Mouse (Mus musculus) left cerebral cortex, postnatal 10 days (tissue): Measurements from ENCODE around the gene Gm43720. TPM values are rescaled to one million over a fixed set of nuclear protein-coding genes. Genes with fewer than 3 reads are reported as not detected.
A peak's percentile ranks its signal among the peaks of the same experiment; 100 is the strongest.

Experiments
- DNase-seq, 2 experiments: peaks; one replicate each; pipeline ENCODE4 v3.0.0; 2021 to 2022; ENCODE audit warnings: low spot score in 2 of 2, mixed read lengths in 1 of 2; ENCODE audit errors: extremely low spot score in 1 of 2
- intact Hi-C: fragments of 180-260 bp; cut with DNase I; formaldehyde crosslinking; loops from one replicate; pipeline ENCODE4 v1.15.1; 2025
- total RNA-seq, 2 experiments: library from RNA; stranded (reverse); gene quantifications; 2 replicates each; pipeline ENCODE4 v1.2.3; 2021

Gm43720 gene
- under 1 TPM in 1 of 2 experiments, not detected in 1; 0.11 TPM for total RNA-seq

GRCm38 (mm10) chr5:138279585-138280424 is at the start of gene Gm43720, which contains the start of the genes Gpc2 and Stag3:
Gene Gm43720 (minus strand): TSS chr5:138279958.
Gene Gpc2 (minus strand): TSS chr5:138280005.
Gene Stag3 (plus strand): TSS chr5:138280240.
- intact Hi-C loops: no loop called here
- peak; percentile 90 to 95 for DNase-seq

- no peak for DNase-seq
- intact Hi-C loops: no loop called here
Observed at GRCm38 (mm10) chr5:138312795-138313194, 33.0 kb upstream of the Gm43720 start.

- intact Hi-C loops: no loop called here
- no peak for DNase-seq
Observed at GRCm38 (mm10) chr5:138299613-138300012, 19.9 kb upstream of the Gm43720 start.

DNA sequence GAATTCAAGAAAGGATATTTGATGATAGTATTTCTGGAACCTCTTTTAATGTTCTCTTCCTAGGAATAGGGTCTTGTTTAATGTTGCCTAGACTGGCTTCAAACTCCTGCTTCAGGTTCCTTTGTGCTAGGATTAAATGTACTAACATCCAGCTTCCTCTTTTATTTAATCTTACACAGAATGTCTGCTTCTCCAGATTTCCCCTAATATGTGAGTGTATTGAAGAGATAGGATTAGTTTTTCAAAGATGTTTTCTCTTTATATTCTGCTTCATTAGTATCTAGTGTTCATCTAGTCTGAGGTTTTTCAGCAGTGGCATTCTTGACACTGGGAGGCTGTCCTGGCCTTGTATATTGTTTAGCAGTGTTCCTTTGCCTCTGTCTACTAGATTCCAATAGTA is 14.4 kb upstream of the Gm43720 start:
- intact Hi-C loops: no loop called here

GRCm38 (mm10) chr5:138291638-138292037 is 11.9 kb upstream of the Gm43720 start:
- intact Hi-C loops: no loop called here
- no peak for DNase-seq

More for the DNA sequence above, 14.4 kb upstream of the Gm43720 start:
- no peak for DNase-seq

DNA sequence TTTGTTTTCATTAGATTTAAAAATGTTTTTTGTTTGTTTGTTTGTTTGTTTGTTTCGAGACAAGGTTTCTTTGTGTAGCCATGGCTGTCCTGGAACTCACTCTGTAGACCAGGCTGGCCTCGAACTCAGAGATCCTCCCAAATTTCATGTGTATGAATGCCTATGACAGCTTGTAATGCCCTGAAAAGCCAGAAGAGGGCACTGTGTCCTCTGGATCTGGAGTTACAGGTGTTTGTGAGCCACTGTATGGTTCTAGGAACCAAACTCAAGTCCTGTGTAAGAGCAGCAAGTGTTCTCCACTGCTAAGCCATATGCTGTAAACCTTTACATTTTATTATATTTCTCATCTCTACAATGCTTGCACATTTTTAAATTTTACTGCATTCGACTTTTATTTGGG is 8.1 kb upstream of the Gm43720 start:
- no peak for DNase-seq
- intact Hi-C loops: no loop called here

DNA sequence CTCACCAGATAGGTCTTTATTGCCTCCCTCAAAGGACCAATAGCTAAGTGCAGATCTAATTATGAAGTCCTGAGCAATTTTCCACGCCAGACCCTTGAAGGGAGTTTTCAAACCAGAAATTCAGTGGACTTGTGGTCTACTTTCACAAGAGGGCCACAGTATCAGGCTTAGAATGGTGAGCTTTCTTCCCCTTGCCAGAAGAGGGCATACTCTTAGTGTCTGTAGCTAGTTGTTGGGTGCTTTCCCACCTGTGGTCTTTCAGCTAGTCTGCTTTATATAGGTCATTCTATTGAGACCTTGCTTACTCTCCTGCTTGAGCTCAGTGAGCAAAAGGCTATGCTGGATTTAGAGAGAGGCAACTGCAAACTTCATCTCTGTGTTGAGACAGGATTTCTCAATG is 3.8 kb upstream of the Gm43720 start:
- no peak for DNase-seq
- intact Hi-C loops: no loop called here

DNA sequence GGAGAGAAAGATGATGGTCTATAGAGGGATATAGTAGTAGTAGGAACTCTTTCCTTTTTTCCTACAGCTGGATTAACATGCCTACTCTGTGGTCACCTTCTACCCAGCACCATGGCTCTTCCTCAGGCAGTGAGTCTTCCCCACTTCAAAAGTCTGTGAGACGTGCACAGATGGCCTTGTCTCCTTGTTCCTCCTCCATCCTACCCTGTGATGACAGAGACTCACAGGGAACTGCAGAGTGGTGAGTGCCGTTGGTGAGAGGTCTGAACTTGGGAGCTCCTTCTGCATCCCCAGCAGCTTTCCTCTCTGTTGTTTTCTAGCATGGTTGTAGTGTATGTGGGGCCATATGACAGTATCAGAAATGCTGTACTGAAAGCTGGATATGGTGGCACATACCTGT is 2.0 kb upstream of the Gm43720 start:
- intact Hi-C loops: no loop called here
- DNase-seq: no peak

- intact Hi-C loops: no loop called here
Observed at GRCm38 (mm10) chr5:138280829-138281228, 1.1 kb upstream of the Gm43720 start.

GRCm38 (mm10) chr5:138280425-138280768 is 639 bp upstream of the Gm43720 start:
- DNase-seq: no peak
- intact Hi-C loops: no loop called here

More at GRCm38 (mm10) chr5:138280829-138281228, 1.1 kb upstream of the Gm43720 start:
- DNase-seq: no peak

- DNase-seq: no peak
- intact Hi-C loops: no loop called here
Observed at GRCm38 (mm10) chr5:138277994-138278393, 1.8 kb downstream of the Gm43720 start.

DNA sequence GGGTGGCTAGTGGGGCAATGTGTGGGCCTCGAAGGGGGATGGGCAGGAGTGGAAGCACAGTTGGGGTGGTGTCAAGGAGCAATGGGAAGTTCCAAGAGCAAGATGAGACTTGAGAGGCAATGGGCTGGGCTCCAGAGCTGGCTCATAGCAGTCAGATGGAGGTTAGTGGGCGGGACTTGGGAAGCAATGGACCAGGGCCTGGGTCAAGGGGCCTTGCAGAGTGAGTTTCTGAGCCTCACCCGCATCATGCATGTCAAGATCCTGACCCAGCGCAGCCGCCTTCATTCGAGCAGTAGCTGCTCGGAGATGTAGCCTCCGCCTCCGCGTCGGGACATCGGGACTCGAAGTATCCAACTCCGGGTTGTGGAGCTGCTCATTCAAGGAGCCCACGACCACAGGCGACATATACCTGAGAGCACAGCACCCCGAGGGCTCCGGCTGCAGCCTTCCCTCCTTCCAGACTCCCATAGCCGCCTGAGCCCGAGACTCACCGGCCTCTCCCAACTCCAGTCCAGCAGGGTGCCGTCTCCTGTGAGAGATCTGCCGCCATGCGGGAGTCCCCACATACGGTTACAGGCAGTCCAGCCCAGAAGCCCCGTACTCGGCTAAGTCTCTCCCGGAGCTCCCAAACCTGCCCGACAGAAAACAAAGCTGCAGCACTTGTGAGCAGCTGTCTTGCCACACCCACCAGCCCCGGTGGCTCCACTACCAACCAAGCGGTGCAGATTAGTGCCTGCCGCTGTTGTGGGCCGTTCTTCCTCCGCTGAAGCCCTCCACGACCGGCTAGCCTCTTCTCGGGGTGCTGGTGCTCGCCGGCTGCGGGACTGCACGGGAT is 4.3 kb downstream of the Gm43720 start:
- peak in 1 of 2 experiments; percentile 34 for DNase-seq
- intact Hi-C loops: no loop called here

DNA sequence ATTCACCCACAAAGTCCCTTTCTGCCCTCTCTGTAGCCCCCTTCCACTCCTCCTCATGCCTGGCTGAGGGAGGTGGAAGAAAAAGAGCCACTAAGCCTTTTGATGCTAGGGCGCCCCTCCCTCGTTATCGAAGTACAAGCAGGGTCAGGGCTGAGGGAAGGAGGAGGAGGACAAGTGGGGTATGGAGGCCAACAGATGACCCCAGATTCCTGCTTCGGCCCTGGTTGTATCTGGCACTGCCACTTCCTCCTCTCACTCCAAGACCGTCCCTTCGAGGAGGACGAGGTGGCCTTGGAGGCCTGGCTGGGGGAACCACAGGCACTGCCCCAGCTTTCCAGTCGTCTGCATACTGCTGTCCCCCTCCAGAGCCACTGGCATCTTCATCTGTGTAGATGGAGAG is 5.6 kb downstream of the Gm43720 start:
- intact Hi-C loops: no loop called here
- DNase-seq: no peak

DNA sequence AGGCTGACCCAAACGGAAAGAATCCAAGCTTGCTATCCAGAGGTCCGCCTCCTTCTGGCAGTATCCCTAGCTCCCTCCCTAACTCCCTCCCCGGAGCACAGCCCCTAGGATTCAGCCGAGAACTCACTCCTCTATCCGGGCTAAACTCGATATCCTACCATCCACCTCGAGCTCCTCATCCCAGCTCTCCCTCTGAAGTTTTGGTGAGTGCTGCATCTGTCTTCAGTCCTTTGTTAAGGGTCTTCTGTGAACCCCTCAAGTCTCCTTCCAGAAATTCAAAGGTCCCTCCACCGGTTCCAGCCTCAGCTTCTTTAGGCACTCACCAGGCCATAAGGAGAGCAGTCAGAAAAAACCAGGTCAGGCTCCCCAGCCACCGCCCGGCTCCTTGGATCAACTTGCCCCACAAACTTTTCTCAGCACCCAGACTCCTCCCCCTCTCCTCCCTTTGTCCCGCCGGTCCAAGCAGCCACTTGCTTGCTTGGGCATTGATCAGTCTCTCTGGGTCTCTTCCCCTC is 7.3 kb downstream of the Gm43720 start, which contains the start of gene Gal3st4:
Gene Gal3st4, minus strand, starts transcription at position 432 of the 515 bp plus-strand sequence.
- peak in 1 of 2 experiments; percentile 41 for DNase-seq
- intact Hi-C loops: no loop called here

GRCm38 (mm10) chr5:138271232-138271631 is 8.5 kb downstream of the Gm43720 start:
- no peak for DNase-seq
- intact Hi-C loops: no loop called here

DNA sequence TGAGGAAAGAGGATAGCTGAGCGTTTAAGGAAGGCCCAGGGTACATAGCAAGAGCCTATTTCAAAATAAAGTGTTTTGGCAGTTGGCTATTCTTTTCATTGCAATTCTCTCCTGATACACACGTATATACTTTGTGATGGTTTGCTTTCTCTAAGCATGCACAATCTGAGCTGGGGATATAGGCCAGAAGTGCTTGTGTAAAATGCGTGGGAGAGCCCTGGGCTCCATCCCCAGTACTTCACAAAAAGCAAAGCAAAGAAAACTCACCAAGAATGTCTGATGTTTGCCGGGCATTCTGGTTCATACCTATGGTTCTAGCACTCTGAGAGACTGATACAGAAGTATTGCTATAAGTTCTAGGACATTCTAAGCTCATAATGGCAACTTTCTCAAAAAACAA is 10.8 kb downstream of the Gm43720 start:
- intact Hi-C loops: no loop called here
- DNase-seq: no peak

DNA sequence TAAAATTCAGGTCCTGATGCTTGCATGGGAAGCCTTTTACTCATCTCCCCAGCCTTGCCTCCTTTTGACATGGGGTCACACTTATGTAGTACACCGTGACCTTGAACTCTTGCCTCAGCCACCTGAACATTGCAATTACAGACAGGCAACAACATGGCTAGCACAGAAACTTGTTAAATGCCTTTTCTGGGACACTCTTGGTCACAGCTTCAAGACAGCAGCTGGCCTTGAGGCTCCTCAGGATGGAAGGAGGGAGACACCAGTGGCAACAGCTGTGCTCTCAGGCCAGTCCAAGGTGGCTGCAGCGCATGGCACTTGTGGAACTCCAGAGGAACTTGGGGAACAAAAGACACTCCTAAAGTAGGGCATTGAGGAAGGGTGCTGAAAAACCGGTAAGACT is 12.6 kb downstream of the Gm43720 start:
- DNase-seq: no peak
- intact Hi-C loops: no loop called here

GRCm38 (mm10) chr5:138265712-138266111 is 14.0 kb downstream of the Gm43720 start:
- intact Hi-C loops: no loop called here
- no peak for DNase-seq

GRCm38 (mm10) chr5:138264207-138264578 is 15.6 kb downstream of the Gm43720 start:
- intact Hi-C loops: loop anchor here (5.0 kb wide), 1 partner anchor 178 kb away; the partner anchor contains the start of gene Zfp157
- no peak for DNase-seq
